Mouse (Mus musculus): Measurements from ENCODE around the gene Hoxa3.

The Hoxa3 gene

DNA sequence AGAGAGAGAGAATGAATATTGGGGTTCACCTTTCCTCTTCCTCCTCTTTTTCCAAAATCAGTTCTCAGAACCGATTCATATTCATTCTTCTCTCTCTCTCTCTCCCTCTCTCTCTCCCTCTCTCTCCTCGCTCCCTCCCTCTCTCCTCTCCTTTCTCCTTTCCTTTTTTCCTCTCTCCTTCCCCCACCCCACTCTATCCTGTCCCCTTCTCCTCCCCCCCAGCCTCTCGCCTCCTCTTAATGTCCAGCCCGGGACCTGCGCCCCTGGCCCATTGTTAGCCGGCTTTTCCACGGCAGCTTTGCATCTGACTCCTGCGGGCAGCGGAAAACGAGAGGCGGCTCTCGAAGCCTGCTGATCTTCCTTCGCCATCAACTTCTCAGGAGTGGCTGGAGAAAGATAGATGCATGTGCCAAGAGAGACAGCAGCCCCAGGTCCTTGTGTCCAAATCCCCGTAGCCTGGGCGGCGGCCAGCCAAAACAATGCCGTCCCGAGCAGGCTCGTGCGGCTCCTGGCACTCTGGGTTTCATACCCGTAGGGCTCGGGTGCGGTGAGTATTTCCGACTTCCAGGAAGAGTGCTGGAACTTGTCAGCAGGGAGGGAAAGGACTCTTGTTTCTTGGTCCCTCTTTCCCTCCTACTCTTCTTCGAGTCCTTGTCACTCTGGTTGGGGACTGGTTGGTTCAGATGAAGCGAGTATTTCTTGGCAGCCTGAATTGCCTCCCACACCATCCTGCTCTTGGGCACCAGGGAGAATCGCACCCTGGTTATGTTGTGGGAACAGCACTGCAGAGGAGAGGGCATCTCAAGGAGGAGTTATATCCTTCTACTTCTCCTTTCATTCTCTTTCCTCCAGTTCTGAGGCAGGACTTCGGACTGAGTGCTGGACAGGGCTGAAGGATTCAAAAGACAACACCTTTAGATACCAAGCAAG is 47.4 kb downstream of the Hoxa3 start:
- DNase-seq: no peak

- no peak for DNase-seq
Measured at GRCm38 (mm10) chr6:52164626-52165440, 48.3 kb downstream of the Hoxa3 start, which contains the start of gene Hoxa2. Gene Hoxa2, minus strand, starts transcription at chr6:52164831.

DNA sequence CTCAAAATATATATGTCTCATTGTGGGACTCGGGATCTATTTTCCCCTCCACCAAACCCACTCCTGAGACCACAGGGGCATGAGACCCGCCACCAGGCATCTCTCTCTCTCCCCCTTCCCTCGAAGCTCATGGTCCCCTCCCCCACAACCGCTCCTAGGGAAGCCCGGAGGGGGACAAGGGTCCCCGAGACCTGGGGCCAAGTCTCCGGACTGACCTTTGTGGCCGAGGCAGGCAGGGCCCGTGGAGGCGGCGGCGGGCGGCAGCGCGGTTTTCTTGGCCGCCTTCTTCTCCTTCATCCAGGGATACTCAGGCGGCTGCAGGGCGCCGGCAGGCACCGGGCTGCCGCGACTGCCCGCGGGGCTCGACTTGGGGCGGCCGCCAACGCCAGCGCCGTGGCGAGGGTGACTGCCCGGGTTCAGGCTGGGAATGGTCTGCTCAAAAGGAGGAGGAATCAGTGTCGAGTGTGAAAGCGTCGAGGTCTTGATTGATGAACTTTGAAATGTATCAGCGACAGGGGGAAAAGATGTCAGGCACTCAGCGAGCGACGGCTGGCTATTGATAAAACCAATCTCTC is 49.0 kb downstream of the Hoxa3 start:
- no peak for DNase-seq

DNA sequence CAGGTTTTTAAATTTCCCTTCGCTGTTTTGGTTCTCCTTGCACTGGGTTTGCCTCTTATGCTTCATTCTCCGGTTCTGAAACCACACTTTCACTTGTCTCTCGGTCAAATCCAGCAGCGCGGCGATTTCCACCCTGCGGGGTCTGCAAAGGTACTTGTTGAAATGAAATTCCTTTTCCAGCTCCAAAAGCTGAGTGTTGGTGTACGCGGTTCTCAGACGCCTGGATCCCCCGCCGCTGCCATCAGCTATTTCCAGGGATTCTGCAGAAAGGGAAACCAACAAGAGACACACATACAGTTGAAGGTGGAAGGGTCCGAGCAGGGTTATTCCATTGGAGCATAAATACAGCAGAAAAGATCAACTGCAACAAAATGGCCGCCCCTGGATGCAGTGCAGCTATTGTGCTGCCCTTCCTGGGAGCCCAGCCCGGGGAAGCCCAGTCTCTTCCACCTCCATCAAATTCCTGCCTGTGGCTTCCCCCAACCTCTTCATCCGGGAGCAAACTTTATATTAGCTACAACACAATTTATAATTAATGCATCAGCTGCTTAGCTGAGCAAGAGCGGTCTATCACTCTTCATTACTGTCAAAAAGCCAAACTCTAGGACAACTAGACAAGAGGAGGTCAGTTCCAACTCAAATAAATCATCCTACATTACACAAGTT is 49.6 kb downstream of the Hoxa3 start:
- DNase-seq: no peak

GRCm38 (mm10) chr6:52162611-52163365 is 50.3 kb downstream of the Hoxa3 start:
- DNase-seq: no peak

- DNase-seq: no peak
Measured at GRCm38 (mm10) chr6:52162093-52162380, 51.1 kb downstream of the Hoxa3 start.

- no peak for DNase-seq
Measured at GRCm38 (mm10) chr6:52161336-52162092, 51.6 kb downstream of the Hoxa3 start.

DNA sequence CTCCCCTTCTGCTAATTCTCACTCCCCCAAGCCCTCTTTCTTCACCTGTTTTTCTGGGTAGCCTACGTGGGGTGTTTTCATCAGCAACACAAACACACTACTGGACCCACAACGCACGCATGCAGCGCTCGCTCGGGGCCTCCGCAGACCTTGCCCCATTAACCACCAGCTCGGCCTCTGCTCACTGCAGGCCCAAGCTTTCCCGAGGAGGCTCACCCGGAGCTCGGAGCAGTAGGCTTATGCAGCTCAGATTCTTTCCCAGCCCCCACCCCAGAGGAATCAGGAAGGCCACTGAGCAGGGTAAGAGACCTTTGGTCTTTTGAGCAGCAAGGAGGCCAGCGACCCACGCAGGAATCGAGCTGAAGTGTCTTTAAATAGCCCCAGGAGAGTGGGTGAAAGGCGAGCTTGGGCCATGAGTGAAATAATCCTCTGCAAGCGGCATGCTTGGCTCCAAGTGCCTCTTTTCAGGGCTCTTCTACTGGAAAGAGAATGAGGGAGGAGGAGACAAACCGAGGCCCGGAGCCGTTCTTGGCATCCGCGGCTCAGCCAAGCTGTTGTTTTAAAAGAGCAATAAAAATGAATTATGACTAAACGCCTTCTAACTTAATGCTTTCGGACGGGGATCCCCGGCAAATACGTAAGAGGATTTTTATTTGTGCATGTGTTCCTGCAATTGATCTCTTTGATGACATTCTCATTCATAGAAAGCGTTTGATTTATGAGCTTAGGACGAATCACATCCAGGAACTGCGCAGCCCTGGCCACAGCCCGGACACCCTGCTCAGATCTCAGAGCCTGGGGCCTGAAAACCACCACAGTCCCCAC is 52.4 kb downstream of the Hoxa3 start:
- DNase-seq: no peak

DNA sequence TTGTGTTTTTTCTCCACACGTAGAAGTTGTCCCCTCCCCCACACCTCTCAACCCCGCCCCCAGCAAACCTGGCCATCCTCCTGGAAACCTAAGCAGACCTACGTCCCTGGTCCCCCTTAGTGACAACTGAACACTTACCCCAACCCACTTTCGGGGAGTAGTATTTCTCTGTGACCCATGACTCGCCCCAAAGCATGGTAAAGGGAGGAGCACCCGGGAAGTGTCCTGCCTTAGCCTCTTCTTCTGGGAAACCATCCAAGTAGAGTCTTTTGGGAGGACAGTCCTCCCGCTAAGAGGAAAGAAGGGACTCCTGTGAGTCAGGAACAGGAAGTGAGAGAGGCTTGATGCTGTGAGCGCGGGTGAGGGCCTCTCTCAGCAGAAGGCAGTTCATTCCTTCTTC is 53.2 kb downstream of the Hoxa3 start:
- DNase-seq: no peak

- no peak for DNase-seq
Measured at GRCm38 (mm10) chr6:52159164-52159761, 53.9 kb downstream of the Hoxa3 start.

DNA sequence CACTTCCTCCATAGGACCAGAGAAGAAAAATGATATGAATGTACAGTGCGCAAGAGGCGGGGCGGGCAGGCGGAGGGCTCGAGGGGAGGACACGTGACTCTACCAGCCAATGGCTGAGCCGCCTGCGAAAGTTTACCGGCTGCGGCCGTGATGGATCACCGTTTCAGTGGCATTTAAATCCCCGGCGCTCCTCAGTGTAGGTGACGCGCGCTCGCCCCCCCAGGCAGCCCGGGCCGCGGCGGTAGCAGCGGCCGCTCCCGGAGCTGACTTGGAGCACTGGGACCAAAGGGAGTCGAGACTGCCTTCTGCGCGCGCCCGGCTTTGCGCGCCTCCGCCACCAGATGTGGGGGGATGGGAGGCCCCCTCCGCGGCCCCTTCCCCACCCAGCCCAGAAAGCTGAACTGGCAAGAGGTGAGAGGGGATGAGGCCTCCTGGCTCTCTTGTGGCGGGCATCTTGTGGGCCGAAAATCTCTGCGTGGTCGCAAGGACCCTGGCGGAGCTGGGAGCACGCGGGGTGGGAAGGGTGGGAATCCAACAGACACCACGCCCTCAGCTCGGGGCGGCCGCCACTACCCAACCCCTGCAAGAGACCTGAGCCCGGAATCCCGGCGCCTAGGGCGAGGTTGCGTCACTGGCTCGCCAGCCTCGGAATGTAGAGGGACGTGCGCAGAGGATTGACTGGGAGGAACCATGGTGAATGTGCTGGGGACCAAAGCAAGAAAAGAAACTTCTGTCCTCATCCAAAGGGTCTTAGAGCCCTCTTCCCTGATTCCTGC is 54.7 kb downstream of the Hoxa3 start, which contains the start of gene Hoxa1:
TSS of gene Hoxa1 (minus strand) at position 42 of the 776 bp plus-strand sequence.
- peak; percentile 79 for DNase-seq

DNA sequence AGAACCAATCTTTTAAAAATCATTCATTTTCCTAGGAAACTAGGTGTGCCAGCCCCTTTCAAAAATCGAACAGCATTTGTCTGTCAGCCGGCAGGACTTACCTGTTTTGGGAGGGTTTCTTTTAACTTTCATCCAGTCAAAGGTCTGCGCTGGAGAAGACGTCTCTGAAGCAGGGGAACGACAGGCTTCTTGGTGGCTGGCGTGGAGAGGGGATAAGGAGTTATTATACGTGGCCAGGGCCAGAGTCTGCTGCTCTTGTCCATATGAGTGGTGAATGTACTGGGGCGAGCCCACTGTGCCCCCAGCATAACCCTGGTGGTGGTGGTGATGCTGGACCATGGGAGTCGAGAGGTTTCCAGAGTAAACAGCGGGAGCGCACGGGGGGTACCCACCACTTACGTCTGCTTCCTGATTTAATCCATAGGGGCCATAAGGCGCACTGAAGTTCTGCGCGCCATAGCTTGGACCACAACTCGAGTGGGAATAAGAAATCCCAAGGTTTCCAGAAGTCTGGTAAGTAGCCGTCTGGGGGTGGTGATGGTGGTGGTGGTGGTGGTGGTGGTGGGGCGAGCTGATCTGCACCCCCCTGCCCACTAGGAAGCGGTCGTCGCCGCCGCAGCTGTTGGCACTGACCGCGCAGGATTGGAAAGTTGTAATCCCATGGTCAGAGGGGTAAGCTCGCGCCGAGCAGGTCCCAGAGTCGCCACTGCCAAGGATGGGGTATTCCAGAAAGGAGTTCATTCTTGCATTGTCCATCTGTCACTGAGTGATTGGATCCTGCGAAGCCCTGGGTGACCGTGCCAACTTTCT is 55.5 kb downstream of the Hoxa3 start:
- no peak for DNase-seq

- no peak for DNase-seq
Measured at GRCm38 (mm10) chr6:52156551-52157200, 56.5 kb downstream of the Hoxa3 start.

DNA sequence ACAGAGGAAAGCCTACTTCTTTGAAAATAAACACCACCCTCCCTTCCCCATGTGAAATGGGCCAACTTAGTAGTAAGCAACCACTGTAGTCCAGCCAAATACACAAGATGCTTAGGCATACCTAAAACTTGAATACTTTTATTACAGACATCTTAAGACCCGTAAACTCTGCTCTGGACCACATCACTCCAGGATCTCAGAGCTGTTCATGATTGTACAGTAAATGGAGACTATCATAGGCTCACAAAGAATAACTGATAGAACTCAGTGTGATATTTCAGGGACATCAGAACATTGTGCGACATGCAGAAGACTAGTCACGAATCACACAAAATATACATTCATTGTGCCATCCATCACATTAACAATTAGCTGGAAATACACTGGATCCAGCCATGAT is 57.7 kb downstream of the Hoxa3 start:
- DNase-seq: no peak

GRCm38 (mm10) chr6:52154044-52154443 is 59.1 kb downstream of the Hoxa3 start:
- DNase-seq: peak; percentile 27

GRCm38 (mm10) chr6:52153270-52153669 is 59.9 kb downstream of the Hoxa3 start:
- DNase-seq: no peak
